Mouse (Mus musculus) hindlimb bud, embryonic 11.5 days (tissue): ENCODE measurements around the gene Kcnab2.

ENCODE experiments used
- DNase-seq: peaks from one replicate; pipeline ENCODE4 v3.0.0-alpha.2; 2012; ENCODE audit warnings: low read depth, low spot score; ENCODE audit errors: extremely low spot score

The Kcnab2 gene

DNA sequence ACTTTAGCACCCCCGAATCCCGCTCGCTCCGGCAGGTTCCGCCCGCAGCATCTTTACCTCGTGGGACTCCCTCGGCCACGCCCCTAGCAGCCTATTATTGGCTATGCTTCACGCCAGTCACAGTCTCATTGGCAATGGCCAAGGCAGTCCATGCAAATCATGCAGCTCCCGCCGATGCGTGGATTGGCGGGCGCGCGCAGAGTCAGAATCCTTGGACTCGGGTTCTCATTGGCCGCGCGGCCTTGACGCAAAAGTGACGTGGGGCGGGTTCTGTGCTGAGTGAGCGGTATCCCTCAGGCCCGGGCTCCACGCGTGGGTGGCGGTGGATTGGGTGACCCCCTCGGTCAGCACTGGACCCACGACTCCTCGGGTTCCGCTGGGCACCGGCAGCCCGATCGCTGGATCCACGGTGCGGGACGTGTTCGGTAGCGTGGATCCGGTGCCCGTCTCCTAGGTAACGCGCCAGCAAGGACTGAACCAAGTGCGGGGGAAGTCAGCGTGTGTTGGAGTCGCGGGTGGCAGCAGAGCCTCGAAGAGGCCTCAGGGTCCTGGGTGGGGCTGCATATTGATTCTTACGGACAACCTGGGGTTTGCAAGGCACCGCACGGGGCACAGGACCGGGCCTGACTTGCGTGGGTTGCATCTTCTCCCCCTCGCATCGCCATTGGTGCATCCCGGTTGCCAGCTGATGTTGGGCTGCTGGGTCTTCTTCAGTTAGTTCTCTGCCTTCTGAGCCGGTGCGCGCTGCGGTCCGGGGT is at the start of gene Kcnab2:
Gene Kcnab2, minus strand, starts transcription at position 406 of the 758 bp plus-strand sequence.
- DNase-seq: peak; percentile 85

- no peak for DNase-seq
Measured at GRCm38 (mm10) chr4:152520083-152520482, 42.4 kb upstream of the Kcnab2 start.

DNA sequence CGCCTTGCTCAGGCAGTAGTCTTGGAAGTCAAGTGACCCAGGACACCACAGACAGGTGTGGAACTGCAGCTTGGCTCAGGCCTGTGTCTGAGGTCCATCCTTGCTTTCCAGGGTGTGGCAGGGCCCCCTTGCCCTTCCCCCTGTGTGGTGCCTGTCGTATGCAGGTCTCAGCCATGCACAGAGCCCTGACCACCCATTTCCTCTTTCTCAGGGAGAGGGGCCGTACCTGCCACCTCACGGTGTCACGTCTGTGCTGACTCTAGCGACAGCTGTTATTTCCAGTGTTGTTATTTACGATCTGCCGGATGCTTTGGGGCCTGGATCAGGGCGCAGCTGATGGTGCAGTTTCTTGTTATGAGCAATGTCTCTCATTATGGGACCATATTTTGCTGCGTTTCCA is 41.4 kb upstream of the Kcnab2 start:
- no peak for DNase-seq

DNA sequence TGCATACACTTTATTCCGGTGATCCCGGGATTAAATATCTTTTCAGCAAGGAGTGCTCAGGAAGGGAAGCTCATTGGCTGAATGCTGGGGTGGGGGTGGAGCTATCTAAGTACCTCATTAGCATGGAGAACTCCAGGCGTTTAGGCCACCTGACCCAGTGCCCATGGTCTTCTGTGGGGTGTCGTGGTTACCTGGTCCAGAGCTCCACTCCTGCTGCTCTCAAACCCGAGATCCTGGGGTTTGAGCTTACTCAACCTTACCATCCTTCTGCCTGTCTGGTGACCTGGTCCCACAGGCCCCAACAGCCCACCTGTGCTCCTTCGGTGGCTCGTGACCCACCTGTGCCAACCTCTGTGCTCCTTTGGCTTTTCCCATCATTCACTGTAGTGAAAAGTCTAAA is 37.2 kb upstream of the Kcnab2 start:
- DNase-seq: no peak

- peak; percentile 46 for DNase-seq
Measured at GRCm38 (mm10) chr4:152512221-152512925, 34.7 kb upstream of the Kcnab2 start.

DNA sequence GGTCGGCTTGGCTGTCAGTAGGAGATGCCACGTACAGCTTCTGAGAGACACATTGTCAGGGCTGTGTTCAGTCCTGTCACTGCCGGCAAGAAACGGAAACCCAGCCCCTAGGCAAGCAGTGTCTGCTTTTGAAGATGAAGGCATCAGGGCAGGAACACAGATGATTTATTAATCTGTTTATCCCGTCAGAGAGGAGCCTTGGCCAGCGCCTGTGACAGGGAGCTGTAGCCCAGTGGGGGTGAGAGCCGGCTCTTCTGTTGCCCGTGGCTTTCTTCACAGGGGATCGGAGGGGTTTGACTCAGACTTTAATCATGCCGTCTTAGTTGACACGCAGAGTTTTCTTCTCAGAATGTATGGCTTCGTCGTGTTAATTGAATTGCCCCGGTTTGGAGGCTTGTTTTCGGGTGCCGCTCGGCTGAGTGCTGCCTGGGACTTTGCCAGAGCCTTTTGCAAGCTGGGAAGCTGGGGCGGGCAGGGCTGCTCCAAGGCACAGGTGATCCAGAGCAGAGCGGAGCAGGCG is 16.7 kb upstream of the Kcnab2 start:
- no peak for DNase-seq

GRCm38 (mm10) chr4:152491250-152491899 is 13.7 kb upstream of the Kcnab2 start:
- DNase-seq: no peak

DNA sequence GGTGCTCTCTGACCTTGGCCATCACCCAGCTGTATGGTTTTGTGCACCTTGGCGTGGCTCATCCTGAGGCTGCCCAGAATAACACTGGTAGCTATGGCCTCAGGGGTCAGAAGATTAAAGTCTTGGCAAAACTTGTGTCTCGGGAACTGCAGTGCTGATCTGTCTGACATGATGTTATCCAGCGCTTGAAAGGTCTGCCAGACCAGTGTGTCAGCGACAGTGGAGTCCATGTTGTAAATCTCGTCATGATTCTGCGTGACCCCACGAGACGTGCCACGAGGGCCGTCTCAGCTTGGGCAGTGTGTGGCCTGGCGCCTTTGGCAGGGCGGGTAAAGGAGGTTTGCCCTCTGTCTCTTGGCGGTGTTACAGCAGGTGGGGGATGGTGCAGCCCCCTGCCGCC is 12.6 kb upstream of the Kcnab2 start:
- no peak for DNase-seq

- DNase-seq: no peak
Measured at GRCm38 (mm10) chr4:152488046-152488445, 10.4 kb upstream of the Kcnab2 start.

GRCm38 (mm10) chr4:152480426-152480825 is 2.8 kb upstream of the Kcnab2 start:
- DNase-seq: no peak

GRCm38 (mm10) chr4:152478224-152478567 is 525 bp upstream of the Kcnab2 start:
- DNase-seq: no peak

- DNase-seq: no peak
Measured at GRCm38 (mm10) chr4:152477106-152477465, 585 bp downstream of the Kcnab2 start.

- DNase-seq: no peak
Measured at GRCm38 (mm10) chr4:152476427-152477023, 1.1 kb downstream of the Kcnab2 start, which contains the start of gene Nphp4. Nphp4 (plus strand) TSS chr4:152476706.

DNA sequence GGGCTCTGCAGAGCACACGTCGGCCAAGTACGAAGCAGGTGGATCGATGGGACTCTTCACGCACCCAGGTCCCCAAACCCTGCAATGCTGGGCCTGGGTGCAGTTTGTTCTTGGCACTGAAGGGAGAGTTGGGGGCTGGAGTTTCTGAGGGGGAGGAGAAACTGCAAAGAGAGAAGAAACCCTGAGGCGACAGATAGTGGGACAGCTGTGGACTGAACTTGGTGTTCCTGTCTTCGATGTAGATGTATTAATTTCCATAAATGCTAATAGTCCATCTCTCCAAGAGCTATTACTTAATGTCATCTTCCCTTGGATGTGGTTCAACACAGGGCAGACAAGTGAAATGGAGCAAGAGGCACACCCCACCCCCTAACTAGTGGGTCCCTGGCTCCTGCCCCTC is 1.7 kb downstream of the Kcnab2 start:
- no peak for DNase-seq

DNA sequence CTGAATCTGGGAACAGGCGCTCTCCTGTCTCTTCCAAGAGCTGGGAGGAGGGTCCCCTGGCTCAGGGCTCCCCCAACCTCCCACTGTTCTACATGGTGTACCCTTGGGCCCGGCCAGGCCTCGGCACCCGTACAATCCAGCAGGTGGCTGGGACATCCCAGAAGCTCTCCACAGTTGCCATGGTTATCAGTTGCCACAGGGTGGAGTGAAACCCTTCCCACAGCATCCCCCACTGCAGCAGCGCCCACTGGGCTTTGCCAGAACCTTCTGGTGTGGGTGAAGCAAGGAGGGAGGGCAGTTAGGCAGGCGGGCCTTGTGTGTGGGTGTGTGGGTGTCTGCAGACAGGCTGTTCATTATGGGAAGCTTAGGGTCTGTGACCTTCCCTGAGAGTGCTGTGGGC is 9.7 kb downstream of the Kcnab2 start:
- no peak for DNase-seq

DNA sequence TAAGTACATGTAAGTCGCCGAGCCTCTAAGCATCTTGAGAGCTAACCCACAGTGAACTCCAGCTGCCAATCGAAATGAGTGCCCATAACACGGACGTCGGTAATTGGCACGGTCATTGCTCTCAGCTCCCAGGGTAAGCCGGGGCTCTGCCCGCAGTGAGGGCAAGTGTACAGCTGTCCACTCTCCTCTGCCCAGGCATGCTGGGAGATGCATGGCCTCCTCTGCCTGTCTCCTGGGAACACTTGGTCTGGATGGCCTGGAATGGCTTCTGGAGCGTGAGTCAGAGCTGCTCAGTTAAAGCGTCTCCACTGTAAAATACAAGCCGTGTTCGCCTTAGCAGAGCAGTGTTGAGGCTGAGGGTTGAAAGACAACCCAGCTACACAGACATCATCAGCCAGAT is 11.1 kb downstream of the Kcnab2 start:
- no peak for DNase-seq

DNA sequence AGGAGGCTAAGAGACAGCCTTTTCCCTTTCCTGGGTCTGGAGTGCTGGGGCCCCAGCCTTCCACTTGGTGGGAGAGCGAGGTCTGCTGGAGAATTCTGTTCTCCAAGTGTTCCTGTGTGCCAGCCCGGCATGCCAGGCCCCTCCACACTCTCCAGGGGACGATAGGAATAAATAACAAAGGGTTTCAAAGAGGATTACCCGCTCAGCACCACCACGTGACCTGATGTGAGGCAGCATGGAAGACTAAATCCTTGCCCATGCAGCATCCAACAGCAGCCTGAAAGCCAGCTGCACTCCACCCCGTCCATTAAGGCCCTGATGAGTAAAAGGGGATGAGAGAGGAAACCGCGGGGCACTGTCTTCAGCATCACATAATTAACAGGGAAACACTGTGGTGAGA is 12.6 kb downstream of the Kcnab2 start:
- no peak for DNase-seq

DNA sequence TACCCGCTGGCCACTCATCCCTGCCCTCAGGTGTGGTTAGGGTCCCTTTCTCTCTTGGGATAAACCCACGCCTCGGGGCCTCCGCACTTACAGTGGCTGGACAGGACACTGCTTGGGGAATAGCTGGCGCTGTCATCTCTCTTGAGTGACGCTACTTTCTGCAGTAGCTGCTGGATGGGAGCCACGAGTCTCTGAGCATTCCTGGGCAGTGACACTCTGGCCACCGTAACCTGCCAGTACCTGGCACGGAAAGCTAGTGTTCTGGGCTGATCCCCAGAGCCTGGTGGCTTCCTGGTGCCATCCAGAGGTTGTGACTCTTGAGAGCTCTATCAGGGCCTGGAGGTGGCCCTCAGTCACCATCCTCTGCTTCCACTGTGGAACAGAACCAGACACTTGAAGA is 14.5 kb downstream of the Kcnab2 start:
- DNase-seq: no peak

DNA sequence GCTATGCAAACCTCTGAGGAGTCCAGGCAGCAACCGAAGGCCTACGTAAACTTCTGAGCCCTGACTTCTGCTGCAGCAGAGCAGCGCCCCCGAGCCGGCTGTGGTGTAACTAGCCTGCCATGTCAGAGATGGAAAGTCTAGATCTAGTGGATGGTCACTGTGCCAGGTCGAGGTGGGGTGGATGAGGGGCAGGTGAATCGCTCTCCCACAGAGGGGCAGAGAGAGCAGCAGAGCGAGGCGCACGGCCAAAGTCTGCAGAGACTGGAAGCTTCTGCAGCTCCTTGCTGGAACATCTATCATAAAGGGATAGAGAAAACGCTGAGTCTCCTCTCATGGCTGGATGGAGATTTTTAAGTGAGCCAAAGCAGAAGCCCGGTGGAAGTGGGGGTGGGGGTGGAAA is 15.2 kb downstream of the Kcnab2 start:
- no peak for DNase-seq

- no peak for DNase-seq
Measured at GRCm38 (mm10) chr4:152457673-152458072, 20.0 kb downstream of the Kcnab2 start.

GRCm38 (mm10) chr4:152456609-152457008 is 21.1 kb downstream of the Kcnab2 start:
- no peak for DNase-seq

- DNase-seq: no peak
Measured at GRCm38 (mm10) chr4:152454153-152454552, 23.5 kb downstream of the Kcnab2 start.
